In the genomic region with DNA sequence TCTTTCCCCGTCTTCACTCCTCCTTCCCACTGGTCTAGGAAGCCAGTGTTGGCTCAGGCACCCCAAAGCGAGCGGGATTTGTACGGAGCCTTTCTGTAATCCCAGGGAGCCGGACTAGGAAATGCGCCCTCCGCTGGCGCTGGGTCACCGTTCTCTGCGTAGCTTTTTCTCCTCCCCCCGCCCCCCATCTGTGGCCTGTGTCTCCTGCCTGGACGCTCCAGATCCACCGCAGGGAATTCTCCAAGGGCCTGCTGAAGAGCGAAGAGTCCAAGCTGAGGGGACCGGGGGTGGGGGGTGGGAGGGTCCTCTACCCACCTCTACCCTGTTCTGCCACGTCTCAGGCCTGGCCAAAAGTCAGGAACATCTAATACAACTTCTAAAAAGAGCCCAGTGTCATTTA, we compare ENCODE assay signal across 10 mouse cellular contexts. TPM values are rescaled to one million over a fixed set of nuclear protein-coding genes. Genes with fewer than 3 reads are reported as not detected.
A peak's percentile ranks its signal among the peaks of the same experiment; 100 is the strongest.
DNase-seq lines count a peak whose midpoint lies in the region; ATAC-seq lines count a peak whose summit lies in the region.
"Had no signal": no experiment of that assay in that cellular context is flagged by ENCODE, and none has a peak within 500 bp of the region (broad histone marks: within the 10 kb centered on the region; RNA-seq: fewer than 3 reads in every experiment).

No protein-coding gene starts in this region.

- peaks cover 38% of the 10 kb centered on the region for H3K4me1 ChIP-seq in midbrain, embryonic 10.5 days
- peaks cover 15% of the 10 kb centered on the region for H3K4me1 ChIP-seq in midbrain, embryonic 13.5 days (replicated peaks)

- 1% methylated on average over 16 of the region's 16 CpGs for WGBS in midbrain, embryonic 10.5 days
- under 1% methylated on average over 14 of the region's 16 CpGs for WGBS in midbrain, embryonic 13.5 days

- no peaks in the 10 kb centered on the region for H3K9me3 ChIP-seq in midbrain, embryonic 10.5 days (replicated peaks)
- no peaks in the 10 kb centered on the region for H3K9me3 ChIP-seq in midbrain, embryonic 13.5 days

- no peaks in the 10 kb centered on the region for H3K36me3 ChIP-seq in midbrain, embryonic 10.5 days
- no peaks in the 10 kb centered on the region for H3K36me3 ChIP-seq in midbrain, embryonic 13.5 days

- H3K4me2 ChIP-seq in midbrain, embryonic 13.5 days (replicated peaks): no peak overlapping the region

- ATAC-seq in midbrain, embryonic 13.5 days: no peak
- ATAC-seq in frontal cortex, adult (ENCODE audit: low TSS enrichment): no peak

- peak; percentile 50 for DNase-seq in embryo, embryonic 9.5 days (ENCODE audit: extremely low spot score)
- DNase-seq in embryo, embryonic 10 days (ENCODE audit: low spot score): no peak
- DNase-seq in midbrain, embryonic 10.5 days (ENCODE audit: low spot score): peak; percentile 55
- DNase-seq in kidney, postnatal 10 days: peak; percentile 83
- peak; percentile 63 for DNase-seq in yolk sac, embryonic 10.5 days (ENCODE audit: low spot score)
- DNase-seq in layer of hippocampus, postnatal 25 days (ENCODE audit: extremely low spot score in 1 of 2, low spot score in 1 of 2): no peak
- DNase-seq: heart, postnatal 4 days had no signal

- H3K4me3 ChIP-seq in midbrain, embryonic 10.5 days: peak overlapping the region; percentile 24; the same call in 1 of the 2 replicates
- H3K4me3 ChIP-seq in midbrain, embryonic 13.5 days (replicated peaks): no peak overlapping the region

- no peak overlapping the region for H3K9ac ChIP-seq in midbrain, embryonic 13.5 days (replicated peaks)

- no peak overlapping the region for H3K27ac ChIP-seq in midbrain, embryonic 10.5 days (replicated peaks)
- no peak overlapping the region for H3K27ac ChIP-seq in midbrain, embryonic 13.5 days
- H3K27ac ChIP-seq: macrophage had no signal

- peaks cover 100% of the 10 kb centered on the region for H3K27me3 ChIP-seq in midbrain, embryonic 10.5 days (ENCODE audit: low read depth, poor library complexity, severe bottlenecking)
- peaks cover 100% of the 10 kb centered on the region for H3K27me3 ChIP-seq in midbrain, embryonic 13.5 days

RNA-seq across cellular contexts. Expression of a gene that starts 15.5 kb away (rescaled TPM):
- 0.60 and 1.1 TPM in 2 replicates for polyA plus RNA-seq in midbrain, embryonic 10.5 days (2016; fragmentation: Nextera tagmentation; extraction: Ambion mirVana)
- polyA plus RNA-seq in midbrain, embryonic 13.5 days (2015; fragmentation: Nextera tagmentation; extraction: Ambion mirVana): 0.63 and 1.0 TPM in 2 replicates
- total RNA-seq in layer of hippocampus, postnatal 25 days (2021): under 1 TPM; 0.30 to 0.52 TPM
- total RNA-seq: heart, postnatal 4 days had no signal
- polyA plus RNA-seq: macrophage had no signal

Comparison
In these comparisons a context has a peak if more than half of its experiments do, and no peak if none do; other contexts are left out.
1. DNase-seq: peak in embryo, embryonic 9.5 days (single experiment), midbrain, embryonic 10.5 days (single experiment), kidney, postnatal 10 days (single experiment) and yolk sac, embryonic 10.5 days (single experiment); none in embryo, embryonic 10 days (single experiment) and layer of hippocampus, postnatal 25 days (0 of 2).